Mouse (Mus musculus) urinary bladder, postnatal 10 days (tissue): Measurements from ENCODE around the gene Lbx1.

ENCODE experiments used
- DNase-seq: peaks from one replicate; pipeline ENCODE4 v3.0.0; 2022; ENCODE audit warnings: low spot score

Gene Lbx1

DNA sequence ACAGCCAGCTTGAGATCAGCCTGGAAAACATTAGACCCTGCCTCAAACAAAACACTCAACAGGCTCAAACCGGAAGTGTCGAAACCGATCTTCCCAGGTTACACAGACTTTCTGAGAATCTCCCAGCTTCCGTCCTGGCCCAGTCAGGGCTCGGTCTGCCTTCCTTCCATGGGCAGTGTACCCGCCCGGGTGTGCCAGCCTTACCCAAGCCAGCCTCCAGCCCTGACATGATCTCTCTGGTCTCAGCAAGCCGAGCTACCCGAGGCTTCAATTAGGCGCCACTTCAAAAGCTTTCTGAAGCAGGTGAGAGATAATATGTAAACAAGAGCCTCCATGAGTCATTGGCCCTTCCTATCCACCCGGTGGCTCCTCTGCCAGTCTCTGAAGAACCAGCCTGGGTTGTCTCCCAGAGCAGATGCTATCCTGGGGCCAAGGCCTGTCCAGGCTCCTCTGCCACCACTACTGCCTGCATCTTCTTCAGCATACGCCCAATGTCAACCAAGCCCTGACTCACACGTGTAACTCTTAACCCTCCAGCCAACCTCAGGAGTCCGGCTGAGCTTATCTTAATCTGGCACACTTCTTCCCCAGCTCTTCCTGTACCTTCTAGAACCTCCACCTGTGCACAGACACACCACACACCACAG is 25.7 kb downstream of the Lbx1 start:
- no peak for DNase-seq

DNA sequence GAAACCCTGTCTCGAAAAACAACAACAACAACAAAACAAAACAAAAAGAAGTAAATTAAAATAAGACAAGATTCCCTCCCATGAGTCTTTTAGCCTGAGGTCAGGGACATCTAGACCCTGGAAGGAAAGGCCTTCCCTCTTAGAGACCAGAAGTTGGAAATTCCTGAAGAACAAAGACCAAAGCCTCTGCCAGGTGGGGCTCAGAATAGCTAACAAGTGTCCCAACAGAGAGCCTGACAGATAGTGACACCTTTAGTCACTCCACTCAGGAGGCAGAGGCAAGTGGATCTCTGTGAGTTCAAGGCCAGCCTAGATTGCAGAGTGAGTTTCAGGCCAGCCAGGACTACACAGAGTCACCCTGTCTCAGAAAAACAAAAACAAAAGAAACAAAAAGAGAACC is 26.4 kb downstream of the Lbx1 start:
- no peak for DNase-seq

DNA sequence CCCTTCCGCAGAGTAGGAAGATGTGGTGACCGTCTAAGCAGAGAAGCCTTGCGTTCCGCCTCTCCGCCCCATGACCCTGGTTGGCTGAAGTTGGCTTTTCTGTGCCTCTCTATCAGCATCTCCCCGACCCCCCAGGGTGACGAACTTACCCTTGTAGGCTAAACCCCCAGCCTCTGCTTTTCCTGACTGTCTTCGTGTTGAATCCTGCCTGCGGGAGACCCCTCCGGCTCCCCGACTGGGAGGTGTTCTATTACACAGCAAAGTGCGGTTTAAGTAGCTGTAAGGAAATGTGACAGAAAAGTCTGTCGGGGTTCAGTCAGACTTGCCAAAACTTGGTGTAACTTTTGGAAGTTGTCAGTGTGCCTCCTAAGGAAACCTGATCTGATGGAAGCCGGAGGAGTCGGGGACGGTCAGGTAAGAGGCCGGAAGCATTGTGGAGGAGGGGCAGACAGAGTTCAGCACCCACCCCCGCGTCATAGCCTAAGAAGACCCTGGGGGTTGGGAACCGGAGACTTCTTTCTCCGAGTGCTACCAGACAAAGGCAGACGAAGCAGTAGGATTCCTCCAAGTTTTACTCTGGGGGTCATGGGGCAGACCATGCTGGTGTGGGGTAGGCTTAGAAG is 27.1 kb downstream of the Lbx1 start:
- no peak for DNase-seq

DNA sequence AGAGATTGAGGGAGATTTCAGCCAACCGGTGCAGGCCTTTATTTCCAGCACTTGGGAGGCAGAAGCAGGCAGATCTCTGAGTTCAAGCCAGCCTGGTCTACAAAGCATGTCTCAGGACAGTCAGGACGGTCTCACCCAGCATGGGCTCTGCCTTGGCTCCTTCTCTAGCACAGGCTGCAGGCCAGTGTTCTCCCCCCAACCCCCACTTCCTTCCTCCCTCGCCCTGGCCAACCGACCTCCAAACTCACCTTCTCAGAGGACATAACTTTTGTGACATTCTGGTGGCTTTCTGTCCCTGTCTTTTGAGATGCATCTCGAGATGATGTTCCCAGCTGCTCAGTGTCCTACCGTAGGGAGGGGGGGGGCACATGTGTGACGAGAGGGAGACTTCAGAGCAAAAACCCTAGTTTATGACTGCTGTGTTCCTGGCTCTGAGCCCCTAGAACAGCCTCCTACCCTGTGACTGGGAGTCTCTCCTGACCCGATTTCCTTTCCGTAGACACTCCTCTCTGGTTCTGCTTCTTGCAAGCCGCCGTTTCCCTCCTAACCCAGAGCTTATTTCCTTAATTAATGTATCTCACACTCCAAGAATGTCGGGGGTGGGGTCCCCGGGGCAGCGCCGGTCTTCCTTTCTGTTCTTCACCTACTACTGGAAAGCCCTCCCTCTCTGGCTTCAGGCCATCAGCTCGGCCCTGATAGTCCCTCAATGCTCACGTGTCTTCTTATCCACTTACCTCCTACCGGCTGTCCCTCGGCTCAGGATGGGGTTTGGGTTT is 27.8 kb downstream of the Lbx1 start:
- DNase-seq = no peak

DNA sequence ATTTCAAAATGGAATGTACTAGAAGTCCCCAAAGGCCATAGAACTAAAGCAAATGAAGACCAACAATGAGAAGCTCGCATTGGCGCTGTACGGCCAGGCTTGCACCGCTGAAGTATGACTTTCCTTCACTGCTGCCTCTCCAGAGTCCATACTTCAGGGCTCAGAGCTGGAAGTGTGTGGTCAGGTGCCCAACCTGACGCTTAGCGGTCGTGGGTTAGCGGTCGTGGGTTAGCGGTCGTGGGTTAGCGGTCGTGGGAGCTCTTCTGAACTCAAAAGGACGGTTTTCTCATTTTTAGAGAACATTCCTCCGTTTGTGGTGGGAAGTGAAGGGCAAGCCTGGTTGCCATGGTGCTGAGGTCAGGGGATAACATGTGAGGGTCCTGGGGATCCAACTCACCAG is 28.5 kb downstream of the Lbx1 start:
- DNase-seq = no peak

DNA sequence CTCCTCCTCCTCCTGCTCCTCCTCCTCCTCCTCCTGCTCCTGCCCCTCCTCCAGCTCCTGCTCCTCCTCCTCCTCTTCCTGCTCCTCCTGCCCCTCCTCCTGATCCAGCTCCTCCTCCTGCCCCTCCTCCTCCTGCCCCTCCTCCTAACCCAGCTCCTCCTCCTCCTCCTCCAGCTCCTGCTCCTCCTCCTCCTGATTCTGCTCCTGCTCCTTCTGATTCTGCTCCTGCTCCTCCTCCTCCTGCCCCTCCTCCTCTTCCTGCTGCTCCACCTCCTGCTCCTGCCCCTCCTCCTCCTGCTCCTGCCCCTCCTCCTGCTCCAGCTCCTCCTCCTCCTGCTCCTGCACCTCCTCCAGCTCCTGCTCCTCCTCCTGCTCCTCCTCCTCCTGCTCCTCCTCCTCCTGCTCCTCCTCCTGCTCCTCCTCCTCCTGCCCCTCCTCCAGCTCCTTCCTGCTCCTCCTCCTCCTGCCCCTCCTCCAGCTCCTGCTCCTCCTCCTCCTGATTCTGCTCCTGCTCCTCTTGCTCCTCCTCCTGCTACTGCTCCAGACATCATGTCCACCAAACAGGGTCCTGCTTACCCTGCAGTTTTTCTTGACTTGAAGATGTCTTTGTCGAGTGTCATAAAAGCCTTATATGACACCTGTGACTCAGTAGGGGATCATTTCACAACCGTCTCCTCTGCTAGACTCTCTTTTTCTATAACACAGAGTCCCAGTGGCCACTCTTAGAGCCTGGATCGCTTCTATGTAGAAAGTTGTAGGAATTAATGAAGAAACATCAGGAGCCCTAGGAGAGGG is 30.1 kb downstream of the Lbx1 start:
- no peak for DNase-seq

DNA sequence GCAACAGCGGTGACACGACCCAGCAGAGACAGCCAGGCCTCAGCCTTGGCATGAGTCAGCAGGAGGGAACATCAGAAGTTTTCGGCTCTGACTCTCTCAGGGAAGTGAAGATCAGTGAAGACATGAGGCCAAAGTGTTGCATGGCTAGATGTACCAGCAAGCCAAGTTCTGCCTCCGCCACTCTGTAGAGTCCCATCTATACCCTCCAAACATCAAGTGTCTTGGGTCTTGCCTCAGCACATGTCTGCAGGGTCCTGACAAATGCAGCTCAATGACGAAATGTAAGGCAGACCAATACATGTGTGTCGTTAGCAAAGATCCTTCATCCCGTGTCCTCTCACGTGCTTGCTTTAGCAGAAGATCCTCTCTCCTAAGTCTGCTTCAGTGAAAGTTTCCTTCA is 38.6 kb downstream of the Lbx1 start:
- DNase-seq = no peak

DNA sequence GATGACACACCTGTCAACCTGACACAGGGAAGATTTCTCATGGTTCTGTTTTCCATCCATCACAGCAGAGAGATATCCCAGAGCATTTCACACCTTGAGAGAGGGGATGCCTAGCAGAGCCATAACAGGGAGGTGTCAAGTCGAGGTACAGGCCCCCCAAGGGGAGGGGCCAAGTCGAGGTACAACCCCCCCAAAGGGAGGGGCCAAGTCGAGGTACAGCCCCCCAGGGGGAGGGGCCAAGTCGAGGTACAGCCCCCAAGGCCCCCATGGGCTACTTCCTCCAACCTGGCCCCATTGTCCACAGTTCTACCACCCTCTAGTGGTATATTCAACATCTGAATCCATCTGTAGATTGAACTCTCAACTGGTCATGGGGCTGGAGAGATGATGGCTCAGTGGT is 41.0 kb downstream of the Lbx1 start:
- no peak for DNase-seq
